Mouse (Mus musculus) myocyte (in vitro differentiated cells): ENCODE measurements around the gene H2-DMa.

Experiments
- E2F4 ChIP-seq: IDR thresholded peaks from one replicate; pipeline ENCODE4 v1.6.1; 2011; ENCODE audit warnings: mild to moderate bottlenecking, control low read depth, moderate library complexity; ENCODE audit not compliant: insufficient read depth
- MAX ChIP-seq: IDR thresholded peaks from one replicate; pipeline ENCODE4 v1.6.1; 2011; ENCODE audit warnings: low read depth, mild to moderate bottlenecking, control low read depth
- POLR2A ChIP-seq: IDR thresholded peaks from one replicate; pipeline ENCODE4 v1.6.1; 2011; ENCODE audit warnings: low read depth, mild to moderate bottlenecking, control low read depth, moderate library complexity; ENCODE audit not compliant: insufficient read length
- POLR2AphosphoS2 ChIP-seq: IDR thresholded peaks from one replicate; pipeline ENCODE4 v1.6.1; 2011; ENCODE audit warnings: low read depth, control low read depth; ENCODE audit not compliant: insufficient read length

GRCm38 (mm10) chr17:34133289-34133688 lies 13.9 kb downstream of the H2-DMa start:
- TF ChIP-seq POLR2AphosphoS2: peak; percentile 16
- no peak for TF ChIP-seq E2F4
- no peak for TF ChIP-seq MAX
- no peak for TF ChIP-seq POLR2A
